Mouse (Mus musculus): ENCODE measurements around the gene Lhfpl2.

DNA sequence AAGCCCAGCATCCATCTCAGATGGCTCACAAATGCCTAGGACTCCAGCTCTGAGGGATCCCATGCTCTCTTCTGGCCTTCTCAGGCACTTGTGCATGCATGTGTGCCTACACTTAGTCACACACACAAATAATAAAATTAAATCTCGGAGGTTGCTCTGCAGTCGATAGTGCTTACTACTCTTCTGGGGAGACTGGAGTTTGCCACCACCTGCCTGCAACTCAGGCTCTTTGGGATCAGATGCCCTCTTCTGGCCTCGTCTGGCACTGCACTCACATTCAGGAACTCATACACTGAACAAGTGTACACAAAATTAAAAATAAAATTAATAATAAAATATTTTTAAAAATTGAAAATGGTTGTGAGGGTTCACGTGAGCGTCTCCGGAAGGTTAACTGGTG is 2.2 kb downstream of the Lhfpl2 start:
- TF ChIP-seq CTCF (IDR thresholded peaks at IDR 0.05; ENCODE audit: control insufficient read depth, insufficient read depth, insufficient replicate concordance, low read depth, low read length) (peak; percentile 60; the same call in 1 of the 2 replicates), POLR2A (IDR thresholded peaks at IDR 0.05; ENCODE audit: control insufficient read depth, low read depth, low read length) (no peak)

Measured in testis, adult 2 months (tissue).